Mouse (Mus musculus) lung, postnatal 0 days (tissue): ENCODE measurements at regions not wholly inside any gene's neighbourhood (a gene's known extent, or its start where the extent isn't known, plus 50 kb on each side); places are given as distances from the start of the nearest gene placed in this dataset.

ENCODE experiments used
- ATAC-seq: fragments of 200-750 bp; cut with Nextera tagmentation; 2 replicates; pipeline ENCODE4 v1.8.0; 2017; ENCODE audit warnings: moderate library complexity
- DNase-seq: peaks from one replicate; pipeline ENCODE4 v3.0.0-alpha.2; 2016; ENCODE audit warnings: low spot score
- H3K27ac ChIP-seq: fragments of 300-500 bp; sonication (generic); 2 replicates; pipeline ENCODE4 v1.5.1; 2014; ENCODE audit warnings: antibody characterized with exemption, mild to moderate bottlenecking, low read length, mixed read lengths
- H3K27me3 ChIP-seq: fragments of 300-500 bp; sonication (generic); replicated peaks from 2 replicates; pipeline ENCODE4 v1.6.1; 2014; ENCODE audit warnings: low read length, mixed read lengths; ENCODE audit not compliant: insufficient read depth
- H3K36me3 ChIP-seq: fragments of 300-500 bp; sonication (generic); 2 replicates; pipeline ENCODE4 v1.6.1; 2014; ENCODE audit warnings: low read length, mixed read lengths; ENCODE audit not compliant: insufficient read depth
- H3K4me1 ChIP-seq: fragments of 300-500 bp; sonication (generic); 2 replicates; pipeline ENCODE4 v1.6.1; 2014; ENCODE audit warnings: antibody characterized with exemption, low read depth, low read length, mixed read lengths; ENCODE audit not compliant: insufficient read depth
- H3K4me2 ChIP-seq: fragments of 300-500 bp; sonication (generic); replicated peaks from 2 replicates; pipeline ENCODE4 v1.6.1; 2014; ENCODE audit warnings: low read depth, mild to moderate bottlenecking, low read length, moderate library complexity, mixed read lengths
- H3K4me3 ChIP-seq: fragments of 300-500 bp; sonication (generic); 2 replicates; pipeline ENCODE4 v1.5.1; 2014; ENCODE audit warnings: low read depth, low read length
- H3K9ac ChIP-seq: fragments of 300-500 bp; sonication (generic); replicated peaks from 2 replicates; pipeline ENCODE4 v1.6.1; 2014; ENCODE audit warnings: low read depth, mild to moderate bottlenecking
- H3K9me3 ChIP-seq: fragments of 300-500 bp; sonication (generic); 2 replicates; pipeline ENCODE4 v1.6.1; 2016; ENCODE audit warnings: low read length, mixed read lengths
- CTCF ChIP-seq: IDR thresholded peaks from 2 replicates; pipeline ENCODE4 v1.5.1; 2016; ENCODE audit warnings: antibody characterized with exemption, mild to moderate bottlenecking
- EP300 ChIP-seq: IDR thresholded peaks from 2 replicates; pipeline ENCODE4 v1.6.1; 2016; ENCODE audit warnings: antibody characterized with exemption, mild to moderate bottlenecking, control low read depth
- WGBS: fragments of 180-500 bp; shearing (Covaris S2); extraction: QIAGEN DNeasy Blood & Tissue Kit; methylation state at CpG from one replicate; pipeline ENCODE4 v1.1.7; 2014; 5-methylcytosine and 5-hydroxymethylcytosine counted together

DNA sequence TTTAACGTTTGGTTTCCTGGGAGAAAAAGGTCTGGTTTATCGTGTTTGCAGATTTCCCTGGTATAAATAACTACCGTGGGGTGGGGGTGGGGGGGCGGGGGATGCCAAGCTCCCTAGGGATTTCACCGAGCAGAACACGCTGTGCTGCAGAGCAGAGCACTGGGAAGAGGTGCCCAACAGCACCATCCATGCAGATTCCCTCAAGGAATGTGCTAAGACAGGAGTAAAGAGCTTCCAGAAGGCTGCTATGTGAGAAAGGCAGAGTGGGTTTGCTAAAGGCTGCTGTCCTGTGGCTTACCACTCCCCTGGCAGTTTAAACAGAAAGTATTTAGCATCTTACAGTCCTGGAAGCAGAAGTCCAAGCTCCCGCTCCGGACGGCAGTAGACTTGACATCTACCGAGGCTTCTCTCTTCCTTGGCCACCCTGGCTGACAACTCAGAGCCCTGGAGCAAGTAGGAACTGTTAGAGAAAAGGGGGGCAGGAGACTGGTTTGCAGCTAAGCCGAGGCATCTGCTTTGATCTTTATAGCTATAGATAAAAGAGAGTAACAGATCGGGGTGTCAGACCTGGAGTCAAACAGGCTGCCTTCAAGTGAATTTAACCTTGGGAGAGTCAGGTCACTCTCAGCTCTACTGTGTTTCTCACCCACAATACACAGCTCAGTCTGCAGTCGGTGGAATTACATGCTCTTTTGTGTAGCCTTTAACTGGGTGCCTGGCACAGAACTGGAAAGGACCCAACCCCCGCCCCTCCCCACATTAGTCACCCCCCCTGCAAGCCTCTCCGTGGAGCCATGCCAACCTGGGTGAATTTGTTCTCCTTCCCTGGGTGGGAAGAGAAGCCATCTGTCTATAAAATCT lies 1132.8 kb upstream of the Gulo start:
- H3K27ac ChIP-seq = no peak overlapping the region
- no peaks in the 10 kb centered on the region for H3K27me3 ChIP-seq
- H3K4me2 ChIP-seq = 0 out of 2 replicates have a peak overlapping the region, but pooled peaks have one; percentile 8
- H3K4me3 ChIP-seq = no peak overlapping the region
- H3K36me3 ChIP-seq = no peaks in the 10 kb centered on the region
- WGBS = 22% methylated on average over 15 of the region's 15 CpGs
- TF ChIP-seq CTCF (no peak), EP300 (no peak)
- no peak overlapping the region for H3K9ac ChIP-seq
- DNase-seq = peak; percentile 10
- ATAC-seq = no peak
- H3K9me3 ChIP-seq = no peaks in the 10 kb centered on the region
- no peaks in the 10 kb centered on the region for H3K4me1 ChIP-seq

DNA sequence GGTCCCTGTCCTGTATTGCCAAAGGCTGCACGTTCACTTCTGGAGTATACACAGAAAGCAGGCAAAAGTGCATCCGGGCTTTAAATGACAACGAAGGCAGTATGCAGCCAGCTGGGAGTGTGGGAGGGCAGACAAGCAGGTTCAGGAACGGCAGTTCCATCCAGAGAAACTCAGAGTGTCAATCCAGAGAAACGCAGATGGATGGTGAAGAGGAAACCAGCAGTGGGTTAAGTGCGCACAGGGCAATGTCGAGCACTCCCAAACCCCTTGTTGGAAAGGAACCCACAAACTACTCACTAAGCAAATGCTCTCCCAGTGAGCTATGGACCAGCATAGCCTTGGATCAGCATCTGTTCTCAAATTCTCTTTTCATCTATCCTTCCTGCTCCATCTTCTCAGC lies 1132.1 kb upstream of the Gulo start:
- Histone ChIP-seq H3K36me3 (no peaks in the 10 kb centered on the region), H3K4me3 (no peak overlapping the region), H3K9ac (no peak overlapping the region), H3K27me3 (no peaks in the 10 kb centered on the region), H3K4me1 (no peaks in the 10 kb centered on the region), H3K4me2 (no peak overlapping the region), H3K9me3 (no peaks in the 10 kb centered on the region), H3K27ac (no peak overlapping the region)
- 59% methylated on average over 7 of the region's 7 CpGs for WGBS
- DNase-seq (no peak), ATAC-seq (no peak)
- TF ChIP-seq CTCF (no peak), EP300 (no peak)

DNA sequence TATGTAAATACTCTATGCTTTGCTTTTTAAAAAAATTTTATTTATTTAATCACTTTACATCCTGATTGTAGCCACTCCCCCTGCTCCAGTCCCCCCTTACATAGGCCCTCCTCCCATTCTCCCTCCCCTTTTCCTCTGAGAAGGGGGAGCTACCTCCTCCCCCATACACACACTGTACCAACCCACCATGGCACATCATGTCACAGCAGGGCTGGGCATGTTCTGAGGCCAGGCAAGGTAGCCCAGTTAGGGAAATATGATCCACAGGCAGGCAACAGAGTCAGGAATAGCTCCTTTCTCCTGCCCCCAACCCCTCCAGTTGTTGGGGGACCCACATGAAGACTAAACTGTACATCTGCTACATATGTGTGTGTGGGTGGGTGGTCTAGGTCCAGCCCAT lies 1130.7 kb upstream of the Gulo start:
- DNase-seq (peak; percentile 10), ATAC-seq (no peak)

DNA sequence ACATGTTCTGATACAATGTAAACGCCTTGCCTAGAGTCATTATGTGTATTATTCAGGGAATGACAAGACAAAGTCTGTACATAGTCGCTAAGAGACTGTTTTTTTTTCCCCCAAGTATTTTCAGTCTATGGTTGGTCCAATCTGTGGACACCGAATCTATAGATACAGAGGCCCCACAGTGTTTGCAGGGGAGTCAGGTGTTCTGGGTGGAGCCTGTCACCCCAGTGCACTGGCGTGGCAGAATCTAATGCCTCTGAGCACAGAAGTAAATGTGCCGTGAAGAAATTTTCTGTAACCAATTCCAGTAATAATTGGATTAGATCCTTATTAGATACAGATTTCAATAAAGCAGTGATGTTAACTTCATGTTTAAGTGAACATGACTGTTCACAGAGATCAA lies 1130.1 kb upstream of the Gulo start:
- TF ChIP-seq CTCF = no peak
- TF ChIP-seq EP300 = no peak
- H3K4me3 ChIP-seq = no peak overlapping the region
- ATAC-seq (no peak), DNase-seq (no peak)
- H3K4me2 ChIP-seq = no peak overlapping the region
- no peaks in the 10 kb centered on the region for H3K36me3 ChIP-seq
- no peaks in the 10 kb centered on the region for H3K9me3 ChIP-seq
- no peak overlapping the region for H3K9ac ChIP-seq
- H3K27ac ChIP-seq = no peak overlapping the region
- peaks cover 6% of the 10 kb centered on the region; the same call in 1 of the 2 replicates for H3K4me1 ChIP-seq
- WGBS = 51% methylated on average over 5 of the region's 5 CpGs
- no peaks in the 10 kb centered on the region for H3K27me3 ChIP-seq

More for the DNA sequence above, 1130.7 kb upstream of the Gulo start:
- Histone ChIP-seq H3K4me1 (peaks cover 6% of the 10 kb centered on the region; the same call in 1 of the 2 replicates), H3K4me2 (no peak overlapping the region), H3K27ac (no peak overlapping the region), H3K27me3 (no peaks in the 10 kb centered on the region), H3K36me3 (no peaks in the 10 kb centered on the region), H3K9ac (no peak overlapping the region), H3K4me3 (no peak overlapping the region), H3K9me3 (no peaks in the 10 kb centered on the region)
- no peak for TF ChIP-seq CTCF
- no peak for TF ChIP-seq EP300

DNA sequence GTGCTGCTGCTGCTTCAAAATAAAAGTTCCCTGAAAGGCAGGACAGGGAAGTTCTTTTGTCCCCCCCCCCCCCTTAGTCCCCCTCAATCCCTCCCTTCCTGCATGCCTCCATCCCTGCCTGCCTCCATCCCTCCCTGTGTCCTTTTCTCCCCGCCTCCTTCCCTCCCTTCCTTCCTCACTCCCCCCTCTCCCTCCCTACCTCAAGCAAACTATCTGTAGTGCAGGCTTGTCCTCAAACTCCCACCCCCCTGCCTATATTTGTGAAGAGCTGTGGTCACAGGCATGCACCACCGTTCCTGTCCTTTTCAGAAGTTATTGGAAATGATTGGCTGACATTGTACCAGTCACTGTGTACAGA lies 1127.1 kb upstream of the Gulo start:
- H3K4me1 ChIP-seq = peaks cover 6% of the 10 kb centered on the region; the same call in 1 of the 2 replicates
- no peak overlapping the region for H3K4me2 ChIP-seq
- H3K27me3 ChIP-seq = no peaks in the 10 kb centered on the region
- no peak overlapping the region for H3K27ac ChIP-seq
- no peak for TF ChIP-seq CTCF
- TF ChIP-seq EP300 = no peak
- WGBS = 0% methylated on average over 1 of the region's 2 CpGs
- ATAC-seq = no peak
- no peak overlapping the region for H3K4me3 ChIP-seq
- H3K9ac ChIP-seq = no peak overlapping the region
- DNase-seq = no peak
- H3K36me3 ChIP-seq = no peaks in the 10 kb centered on the region
- H3K9me3 ChIP-seq = no peaks in the 10 kb centered on the region

DNA sequence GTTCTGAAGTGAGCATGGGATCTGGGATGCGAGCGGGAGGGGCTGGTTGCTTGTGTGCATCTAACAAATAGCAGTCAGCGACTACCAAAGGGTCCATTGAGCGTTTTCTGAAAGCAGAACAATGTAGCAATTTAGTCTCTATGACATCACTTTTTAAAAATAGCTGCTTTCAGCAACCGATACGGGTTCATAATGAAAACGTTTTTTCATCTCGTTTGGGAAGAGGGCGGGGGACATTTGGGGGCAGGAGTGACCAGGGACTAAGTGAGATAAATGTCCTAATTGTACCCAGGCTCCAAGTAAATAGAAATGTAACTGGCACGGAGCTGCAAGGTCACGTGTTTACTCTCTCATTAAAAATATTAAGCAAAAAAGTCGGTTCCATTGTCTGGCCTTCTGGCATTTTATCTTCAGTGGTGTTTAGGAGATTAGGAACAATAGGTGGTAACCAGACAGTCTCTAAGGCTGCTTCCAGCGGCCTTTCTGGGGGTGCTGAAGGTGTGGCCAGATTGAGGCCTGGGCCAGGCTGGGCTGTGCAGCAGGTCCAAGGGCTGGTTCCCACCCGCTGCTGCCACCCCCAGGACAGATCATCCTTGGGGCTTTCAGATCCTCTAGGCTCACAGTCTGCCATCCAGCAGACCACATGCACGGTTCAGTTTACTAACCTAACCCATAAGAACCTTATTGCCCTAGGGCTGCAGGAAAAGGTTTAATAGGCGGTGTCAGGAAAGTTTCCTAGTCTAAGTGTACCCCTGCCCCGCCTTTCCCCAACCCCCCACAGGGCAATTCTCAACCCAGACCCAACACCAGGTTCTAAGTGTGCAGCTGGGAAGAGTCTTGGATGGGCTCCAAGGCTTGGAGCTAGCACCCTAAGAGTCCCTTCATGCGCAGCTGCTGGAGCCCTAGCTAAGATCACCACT lies 1126.5 kb upstream of the Gulo start:
- Histone ChIP-seq H3K4me2 (peak overlapping the region; percentile 43), H3K4me3 (no peak overlapping the region), H3K36me3 (no peaks in the 10 kb centered on the region), H3K4me1 (peaks cover 6% of the 10 kb centered on the region; the same call in 1 of the 2 replicates), H3K27me3 (no peaks in the 10 kb centered on the region), H3K9ac (no peak overlapping the region), H3K27ac (peak overlapping the region; percentile 68), H3K9me3 (no peaks in the 10 kb centered on the region)
- DNase-seq = peak; percentile 94
- TF ChIP-seq CTCF (peak; percentile 53), EP300 (peak; percentile 71)
- whole genome bisulfite sequencing = 20% methylated on average over 18 of the region's 18 CpGs
- ATAC-seq = peak; percentile 90
